Mouse (Mus musculus) testis, adult 2 months (tissue): ENCODE results near the gene Gm37240.

ENCODE experiments used
- CTCF ChIP-seq: fragments of 200-500 bp; IDR thresholded peaks from 2 replicates; pipeline ENCODE4 v1.5.1; 2012; ENCODE audit warnings: low read depth, mild to moderate bottlenecking, inconsistent platforms, low read length, moderate library complexity; ENCODE audit not compliant: control insufficient read depth, insufficient read depth, insufficient replicate concordance
- POLR2A ChIP-seq: fragments of 200-500 bp; IDR thresholded peaks from 2 replicates; pipeline ENCODE4 v1.6.1; 2012; ENCODE audit warnings: low read depth, mild to moderate bottlenecking, inconsistent platforms, low read length, moderate library complexity; ENCODE audit not compliant: control insufficient read depth

- no peak for TF ChIP-seq POLR2A
- no peak for TF ChIP-seq CTCF
Observed at GRCm38 (mm10) chr3:85214926-85215325, 672.4 kb downstream of the Gm37240 start.
